Mouse (Mus musculus): ENCODE measurements around the gene Auts2. TPM values are rescaled to one million over a fixed set of nuclear protein-coding genes. Genes with fewer than 3 reads are reported as not detected.
"Not testable (repeated sequence)": the region's sequence is repeated elsewhere in the genome, so short reads cannot be mapped to it uniquely, and the experiment has no call there.

Gene Auts2
- 0.96 and 1.0 TPM in 2 replicates for polyA plus RNA-seq (2015; fragmentation: Nextera tagmentation; extraction: Ambion mirVana)

- Histone ChIP-seq H3K4me2 (ENCODE audit: low read depth, low read length) (peak within 1 kb of the TSS; percentile 87), H3K36me3 (replicated peaks; ENCODE audit: insufficient read depth, low read length) (no peaks in the 10 kb centered on the region), H3K9me3 (ENCODE audit: low read length) (no peaks in the 10 kb centered on the region), H3K4me1 (ENCODE audit: insufficient read depth) (peaks cover 5% of the 10 kb centered on the region; the same call in 1 of the 2 replicates), H3K27ac (ENCODE audit: low read depth) (peak within 1 kb of the TSS; percentile 48), H3K9ac (replicated peaks) (peak within 1 kb of the TSS; percentile 46), H3K27me3 (ENCODE audit: insufficient read depth, low read length) (peaks cover 30% of the 10 kb centered on the region), H3K4me3 (ENCODE audit: low read depth, low read length) (peak within 1 kb of the TSS; percentile 62)
- under 1% methylated on average over 77 of the region's 105 CpGs for WGBS (ENCODE audit: insufficient replicate concordance)
- peak; percentile 91 for ATAC-seq
- TF ChIP-seq CTCF (IDR thresholded peaks at IDR 0.05; ENCODE audit: low read depth) (no peak), EP300 (IDR thresholded peaks at IDR 0.05; ENCODE audit: low read depth) (no peak)
- DNase-seq: peak; percentile 86
Measured at GRCm38 (mm10) chr5:132543118-132544071, at the start of gene Auts2. Auts2 (minus strand) TSS chr5:132543344.

DNA sequence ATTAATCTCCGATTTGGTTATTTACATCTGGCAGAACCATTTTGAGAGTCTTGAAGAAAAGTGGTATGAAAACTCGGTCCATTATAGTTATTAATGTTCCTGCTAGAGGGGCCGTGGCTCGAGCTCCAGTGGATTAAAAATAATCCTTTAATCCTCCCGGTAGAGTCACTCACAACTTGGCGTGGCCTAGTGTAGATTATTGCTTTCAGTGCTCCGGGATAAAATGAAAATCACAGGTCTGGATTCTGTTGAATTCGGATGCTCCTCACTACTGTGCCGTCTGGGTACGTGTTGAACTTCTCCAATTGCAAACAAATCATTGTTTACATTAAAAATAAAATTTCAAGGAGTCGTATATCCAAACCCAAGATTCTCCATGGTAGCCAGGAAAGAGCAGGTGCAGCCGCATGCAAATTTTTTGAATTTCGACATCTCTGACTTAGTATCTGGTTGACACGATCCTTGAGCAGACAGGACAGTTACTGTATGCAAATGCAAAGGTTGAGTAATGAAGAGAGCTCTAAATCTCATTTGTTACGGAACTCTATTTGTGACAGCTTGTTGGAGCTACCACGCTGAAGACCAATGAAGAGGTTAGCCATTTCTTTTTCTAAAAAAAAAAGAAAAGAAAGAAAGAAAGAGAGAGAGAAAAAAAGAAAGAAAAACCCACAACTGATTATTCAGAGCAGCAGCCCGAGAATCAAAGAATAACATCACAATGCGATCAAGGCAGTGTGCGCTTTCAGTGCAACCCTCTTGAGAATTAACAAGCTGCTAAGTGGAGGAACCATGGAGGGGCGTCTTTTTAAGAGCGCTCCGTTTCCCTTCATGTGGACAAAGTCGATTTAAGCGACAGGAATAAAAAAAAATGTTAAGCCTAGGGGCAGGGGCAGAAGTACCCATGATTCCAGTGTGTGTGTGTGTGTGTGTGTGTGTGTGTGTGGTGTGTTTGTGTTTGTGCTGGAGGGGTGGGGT lies 48.9 kb upstream of the Auts2 start:
- no peak overlapping the region for H3K27ac ChIP-seq (ENCODE audit: low read depth)
- DNase-seq: no peak
- no peaks in the 10 kb centered on the region for H3K27me3 ChIP-seq (ENCODE audit: insufficient read depth, low read length)
- 78% methylated on average over 24 of the region's 24 CpGs for WGBS (ENCODE audit: insufficient replicate concordance)
- H3K36me3 ChIP-seq (replicated peaks; ENCODE audit: insufficient read depth, low read length): no peaks in the 10 kb centered on the region
- no peaks in the 10 kb centered on the region for H3K4me1 ChIP-seq (ENCODE audit: insufficient read depth)
- ATAC-seq: no peak
- TF ChIP-seq EP300 (IDR thresholded peaks at IDR 0.05; ENCODE audit: low read depth) (no peak), CTCF (IDR thresholded peaks at IDR 0.05; ENCODE audit: low read depth) (no peak)
- no peak overlapping the region for H3K9ac ChIP-seq (replicated peaks)
- H3K4me2 ChIP-seq (ENCODE audit: low read depth, low read length): no peak overlapping the region
- no peak overlapping the region for H3K4me3 ChIP-seq (ENCODE audit: low read depth, low read length)
- no peaks in the 10 kb centered on the region for H3K9me3 ChIP-seq (ENCODE audit: low read length)

DNA sequence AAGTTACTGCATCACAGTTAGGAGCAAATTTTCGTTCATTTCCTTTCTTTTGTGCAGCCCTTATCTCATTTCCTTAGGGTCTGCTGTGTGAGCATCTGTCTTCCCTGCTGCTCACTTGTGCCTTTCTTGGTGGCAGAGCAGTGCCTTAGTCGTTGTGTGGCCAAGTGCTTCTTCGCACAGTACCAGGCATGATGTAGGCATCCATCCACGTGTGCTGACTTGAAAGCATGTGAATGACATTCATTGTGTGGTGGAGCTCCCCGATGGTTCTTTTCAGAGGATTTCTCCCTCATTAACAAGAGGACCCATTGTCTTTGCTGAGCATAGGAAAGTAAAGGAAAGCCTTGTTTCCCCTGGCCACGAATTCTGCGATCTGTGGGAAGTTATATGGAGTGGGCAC lies 36.6 kb upstream of the Auts2 start:
- H3K36me3 ChIP-seq (replicated peaks; ENCODE audit: insufficient read depth, low read length): no peaks in the 10 kb centered on the region
- H3K27ac ChIP-seq (ENCODE audit: low read depth): no peak overlapping the region
- no peak overlapping the region for H3K9ac ChIP-seq (replicated peaks)
- no peak overlapping the region for H3K4me3 ChIP-seq (ENCODE audit: low read depth, low read length)
- no peaks in the 10 kb centered on the region for H3K9me3 ChIP-seq (ENCODE audit: low read length)
- no peak for DNase-seq
- no peak for ATAC-seq
- no peaks in the 10 kb centered on the region for H3K4me1 ChIP-seq (ENCODE audit: insufficient read depth)
- H3K27me3 ChIP-seq (ENCODE audit: insufficient read depth, low read length): no peaks in the 10 kb centered on the region
- no peak overlapping the region for H3K4me2 ChIP-seq (ENCODE audit: low read depth, low read length)
- no peak for TF ChIP-seq CTCF (IDR thresholded peaks at IDR 0.05; ENCODE audit: low read depth)
- no peak for TF ChIP-seq EP300 (IDR thresholded peaks at IDR 0.05; ENCODE audit: low read depth)
- WGBS (ENCODE audit: insufficient replicate concordance): 40% methylated on average over 7 of the region's 7 CpGs

DNA sequence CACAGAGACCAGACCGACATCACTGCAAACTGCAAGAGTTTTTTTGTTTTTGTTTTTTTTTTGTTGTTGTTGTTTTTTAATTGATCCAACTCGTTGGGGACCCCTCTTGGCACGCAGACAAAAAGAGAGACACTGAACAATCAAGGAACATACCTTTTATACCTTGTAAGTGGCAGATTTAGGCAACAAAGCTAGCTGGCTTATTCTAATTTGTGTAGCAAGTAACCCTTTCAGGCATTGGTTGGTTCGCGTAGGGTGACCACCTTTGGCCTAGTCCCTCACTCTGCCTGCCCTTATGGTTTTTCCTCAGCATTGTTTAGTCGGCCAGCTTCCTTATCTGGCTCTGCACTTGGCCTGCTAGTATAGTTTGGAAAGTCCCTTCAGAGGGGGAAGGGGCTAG lies 17.6 kb upstream of the Auts2 start:
- not testable (repeated sequence) for H3K27me3 ChIP-seq (ENCODE audit: insufficient read depth, low read length); H3K9ac ChIP-seq (replicated peaks); DNase-seq; H3K4me3 ChIP-seq (ENCODE audit: low read depth, low read length); H3K4me1 ChIP-seq (ENCODE audit: insufficient read depth); H3K4me2 ChIP-seq (ENCODE audit: low read depth, low read length); ATAC-seq; H3K9me3 ChIP-seq (ENCODE audit: low read length); H3K27ac ChIP-seq (ENCODE audit: low read depth); H3K36me3 ChIP-seq (replicated peaks; ENCODE audit: insufficient read depth, low read length)
- WGBS (ENCODE audit: insufficient replicate concordance): 64% methylated on average over 6 of the region's 6 CpGs

DNA sequence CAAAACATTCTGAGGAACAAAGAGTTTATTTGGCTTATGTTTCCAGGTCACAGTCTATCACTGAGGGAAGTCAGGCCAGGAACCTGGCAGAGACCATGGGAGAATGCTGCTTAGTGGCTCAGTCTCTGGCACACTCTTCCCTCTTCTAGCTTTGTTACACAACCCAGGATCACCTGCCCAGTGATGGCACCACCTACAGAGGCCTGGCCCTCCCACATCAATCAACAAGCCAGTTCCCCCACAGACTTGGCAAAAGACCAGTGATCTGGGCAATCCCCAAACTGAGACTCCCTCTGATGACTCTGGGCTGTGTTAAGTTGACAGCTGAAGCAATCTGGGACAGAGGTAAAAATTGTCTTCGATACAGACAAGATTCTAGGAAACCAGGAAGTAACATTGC lies 2.6 kb upstream of the Auts2 start:
- Histone ChIP-seq H3K9ac (replicated peaks) (no peak overlapping the region), H3K27me3 (ENCODE audit: insufficient read depth, low read length) (peaks cover 30% of the 10 kb centered on the region), H3K4me1 (ENCODE audit: insufficient read depth) (peaks cover 5% of the 10 kb centered on the region; the same call in 1 of the 2 replicates), H3K36me3 (replicated peaks; ENCODE audit: insufficient read depth, low read length) (no peaks in the 10 kb centered on the region), H3K4me3 (ENCODE audit: low read depth, low read length) (no peak overlapping the region), H3K27ac (ENCODE audit: low read depth) (no peak overlapping the region), H3K9me3 (ENCODE audit: low read length) (no peaks in the 10 kb centered on the region), H3K4me2 (ENCODE audit: low read depth, low read length) (no peak overlapping the region)
- DNase-seq (peak; percentile 76), ATAC-seq (peak; percentile 50)
- TF ChIP-seq EP300 (IDR thresholded peaks at IDR 0.05; ENCODE audit: low read depth) (no peak), CTCF (IDR thresholded peaks at IDR 0.05; ENCODE audit: low read depth) (no peak)
- WGBS (ENCODE audit: insufficient replicate concordance): 38% methylated on average over 1 of the region's 1 CpGs
